Mouse (Mus musculus): ENCODE measurements at regions not wholly inside any gene's neighbourhood (a gene's known extent, or its start where the extent isn't known, plus 50 kb on each side); places are given as distances from the start of the nearest gene placed in this dataset.

DNA sequence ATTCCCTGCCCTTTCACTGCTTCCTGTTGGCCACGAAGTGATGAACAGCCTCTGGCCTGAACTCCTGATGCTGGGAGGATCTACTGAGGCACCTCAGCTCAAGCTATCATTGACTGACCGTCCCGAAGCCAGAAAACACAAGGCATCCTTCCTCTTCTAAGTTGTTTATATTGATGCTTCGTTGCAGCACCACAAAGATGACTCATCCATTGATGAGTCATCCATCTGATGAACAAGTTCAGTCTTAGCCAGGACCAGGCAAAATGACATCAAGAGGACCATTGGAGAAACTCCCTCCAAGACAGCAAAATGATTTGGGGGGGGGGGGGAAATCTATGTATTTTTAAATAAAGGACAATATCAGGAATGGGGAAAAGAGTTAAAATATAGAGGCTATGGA is 144.5 kb downstream of the Rab28 start:
- DNase-seq = no peak
- intact Hi-C loops (cut with DNase I) = no loop called here

DNA sequence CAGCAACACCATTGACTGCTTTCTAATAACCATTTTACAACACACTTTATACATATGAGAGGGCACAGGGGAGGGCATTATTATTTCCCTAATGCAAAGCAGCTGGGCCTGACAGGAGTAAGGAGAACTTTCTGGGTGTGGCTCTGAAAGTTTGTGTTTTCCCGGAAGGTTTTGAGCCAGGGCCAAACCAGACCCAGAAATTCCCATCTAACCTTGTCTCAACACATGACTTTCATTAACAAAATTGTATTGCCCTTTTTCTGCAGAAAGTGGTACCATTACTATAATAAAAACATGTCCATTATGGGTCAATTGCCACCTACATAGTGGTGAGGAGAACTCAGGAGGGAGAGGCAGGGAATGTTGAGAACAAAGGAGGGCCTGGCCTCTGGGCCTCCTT is 145.7 kb downstream of the Rab28 start:
- intact Hi-C loops (cut with DNase I) = no loop called here

DNA sequence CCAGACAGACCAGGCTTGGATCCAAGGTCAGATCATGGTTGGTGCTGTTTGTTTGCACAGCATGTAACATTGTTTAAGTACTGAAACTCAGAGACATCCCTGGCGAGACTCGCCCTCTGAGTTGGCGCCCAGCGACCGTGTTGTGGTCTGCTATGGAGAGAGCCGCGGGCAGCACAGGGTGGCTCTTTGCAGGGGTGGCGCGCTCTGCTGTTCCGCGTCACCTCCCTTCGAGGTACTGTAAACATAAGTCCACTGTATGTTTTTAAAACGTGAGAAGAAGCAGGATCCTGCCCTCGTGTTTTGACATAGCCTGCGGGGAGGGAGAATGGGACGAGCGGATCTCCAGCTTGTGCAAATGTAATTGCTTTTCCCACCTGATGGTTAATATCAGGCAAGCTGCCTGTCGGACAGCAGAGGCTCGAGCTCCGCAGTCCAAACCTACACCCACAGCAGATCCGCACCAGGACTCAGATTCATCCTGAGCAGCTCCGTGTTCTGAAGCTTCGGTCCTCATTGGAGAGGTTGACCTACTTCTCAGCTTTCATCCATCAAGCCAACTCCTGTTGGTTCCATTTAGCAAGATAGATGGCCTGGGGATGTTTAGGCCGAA is 151.2 kb downstream of the Rab28 start:
- intact Hi-C loops (cut with DNase I) = no loop called here
- no peak for DNase-seq

More for the DNA sequence above, 145.7 kb downstream of the Rab28 start:
- DNase-seq = no peak

DNA sequence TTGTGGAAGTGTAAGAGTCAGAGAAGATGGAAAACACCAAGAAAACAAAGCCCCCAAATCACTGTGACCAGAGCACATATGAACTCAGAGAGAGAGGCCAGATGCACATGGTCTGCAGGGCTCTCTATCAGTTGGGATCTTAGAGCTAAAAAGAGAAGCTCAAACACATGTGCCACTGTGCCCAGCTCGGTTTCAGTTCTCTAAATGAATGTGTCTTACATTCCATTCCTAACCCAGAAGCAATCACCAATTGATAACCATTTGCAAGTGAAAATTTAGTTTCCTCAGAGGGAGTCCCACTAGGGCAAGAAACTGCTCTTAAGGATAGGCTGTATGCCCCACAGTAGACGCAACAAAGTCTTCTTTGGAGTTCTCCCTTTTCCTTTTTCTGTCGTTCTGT is 153.6 kb downstream of the Rab28 start:
- intact Hi-C loops (cut with DNase I) = no loop called here
- no peak for DNase-seq

DNA sequence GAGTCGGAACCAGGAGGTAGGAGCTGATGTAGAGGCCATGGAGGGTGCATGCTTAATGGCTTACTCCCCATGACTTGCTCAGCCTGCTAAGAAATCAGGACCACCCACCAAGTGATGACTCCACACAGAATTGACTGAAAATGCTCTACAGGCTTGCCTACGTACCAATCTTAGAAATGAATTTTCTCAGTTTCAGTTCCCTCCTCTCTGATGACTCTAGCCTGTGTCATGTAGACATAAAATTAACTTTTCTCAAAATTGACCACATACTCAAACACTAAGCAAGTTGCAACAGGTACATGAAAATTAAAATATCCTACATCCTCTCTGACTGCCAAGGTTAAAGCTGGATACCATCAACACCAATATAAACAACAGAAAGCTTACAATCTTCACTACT is 157.9 kb downstream of the Rab28 start:
- no peak for DNase-seq

DNA sequence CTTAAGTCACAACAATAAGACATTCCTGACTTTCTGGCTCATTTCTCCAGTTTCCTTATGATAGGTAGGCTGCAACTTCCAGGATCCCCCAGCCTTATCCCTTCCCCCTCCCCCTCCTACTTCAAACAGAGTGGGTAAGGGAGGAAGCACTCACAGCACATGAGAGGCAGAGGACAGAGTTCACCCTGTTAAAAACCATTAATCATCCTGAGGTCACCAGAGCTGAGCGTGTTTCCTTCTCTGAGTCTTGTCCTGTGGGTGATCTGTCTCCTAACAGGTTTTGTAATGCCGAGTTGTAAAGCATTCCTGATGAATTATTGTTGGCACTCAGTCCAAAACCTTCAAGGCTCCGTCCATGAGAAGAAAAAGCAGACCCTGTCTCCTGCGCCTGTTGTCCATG is 161.0 kb downstream of the Rab28 start:
- DNase-seq = no peak
- intact Hi-C loops (cut with DNase I) = loop anchor here (10.0 kb wide), 1 partner anchor 218 kb away; the partner anchor contains the start of gene Nkx3-2

More for the DNA sequence above, 157.9 kb downstream of the Rab28 start:
- intact Hi-C loops (cut with DNase I) = no loop called here

DNA sequence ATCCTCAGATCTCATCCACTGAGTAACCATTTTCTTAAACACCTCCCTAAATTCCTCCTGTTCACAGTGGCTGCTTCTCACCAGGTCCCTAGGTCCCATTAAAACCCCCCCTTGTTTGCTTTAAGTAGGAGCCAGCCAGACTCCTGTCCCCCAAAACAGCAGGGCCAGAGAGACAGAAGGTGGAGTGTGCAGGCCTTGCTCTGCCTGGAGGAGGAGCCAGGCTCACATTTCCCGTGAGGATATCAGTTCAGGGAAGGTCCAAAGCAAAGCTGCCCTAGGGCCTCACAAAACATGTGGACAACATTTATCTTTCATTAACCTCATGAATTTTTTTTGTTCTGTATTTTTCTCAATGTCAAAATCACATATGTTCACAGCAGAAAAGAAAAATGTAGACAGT is 167.2 kb downstream of the Rab28 start:
- DNase-seq = no peak
- intact Hi-C loops (cut with DNase I) = loop anchor here (10.0 kb wide), 1 partner anchor 224 kb away; the partner anchor contains the start of gene Nkx3-2

DNA sequence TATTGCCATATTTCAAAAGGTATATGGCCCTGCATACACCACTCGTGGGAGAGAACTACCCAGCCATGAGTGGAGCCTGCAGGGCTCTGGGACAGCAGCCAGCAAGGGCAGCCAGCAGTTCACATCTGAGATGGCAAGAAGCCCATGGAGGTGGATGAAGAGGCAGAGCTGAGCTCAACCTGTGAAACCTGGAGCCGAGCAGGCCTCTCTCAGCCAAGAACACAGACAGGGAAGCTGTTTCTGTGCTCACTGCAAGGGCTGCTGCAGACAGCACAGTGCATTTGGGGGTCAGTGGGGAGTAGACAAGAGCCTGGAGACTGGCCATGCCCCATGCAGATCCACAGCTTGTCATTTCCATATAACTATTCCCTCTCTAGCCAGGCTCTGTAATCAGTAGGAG is 173.4 kb downstream of the Rab28 start:
- intact Hi-C loops (cut with DNase I) = no loop called here
- no peak for DNase-seq

Data from gastrocnemius, postnatal 36 days (tissue).